Mouse (Mus musculus) heart, embryonic 16.5 days (tissue): ENCODE data around the gene Krtcap2. TPM values are rescaled to one million over a fixed set of nuclear protein-coding genes. Genes with fewer than 3 reads are reported as not detected.

Source experiments
- ATAC-seq: fragments of 200-750 bp; cut with Nextera tagmentation; replicated peaks from 2 replicates; pipeline ENCODE4 v1.8.0; 2017; ENCODE audit warnings: moderate number of reproducible peaks; ENCODE audit not compliant: insufficient read depth, low FRiP score; ENCODE audit errors: extremely low read depth
- H3K27ac ChIP-seq: fragments of 300-500 bp; sonication (generic); 2 replicates; pipeline ENCODE4 v1.5.1; 2014; ENCODE audit warnings: mild to moderate bottlenecking, low read length, control low read depth, moderate library complexity
- H3K27me3 ChIP-seq: fragments of 300-500 bp; sonication (generic); 2 replicates; pipeline ENCODE4 v1.6.1; 2014; ENCODE audit warnings: low read length, mixed read lengths; ENCODE audit not compliant: control insufficient read depth, insufficient read depth
- H3K36me3 ChIP-seq: fragments of 300-500 bp; sonication (generic); 2 replicates; pipeline ENCODE4 v1.6.1; 2014; ENCODE audit not compliant: control insufficient read depth, insufficient read depth
- H3K4me1 ChIP-seq: fragments of 300-500 bp; sonication (generic); 2 replicates; pipeline ENCODE4 v1.6.1; 2014; ENCODE audit warnings: low read length, mixed read lengths; ENCODE audit not compliant: control insufficient read depth, insufficient read depth
- H3K4me2 ChIP-seq: fragments of 300-500 bp; sonication (generic); 2 replicates; pipeline ENCODE4 v1.6.1; 2014; ENCODE audit warnings: low read depth, mild to moderate bottlenecking, control low read depth, low read length
- H3K4me3 ChIP-seq: fragments of 300-500 bp; sonication (generic); 2 replicates; pipeline ENCODE4 v1.5.1; 2014; ENCODE audit warnings: mild to moderate bottlenecking, control low read depth, low read length
- H3K9ac ChIP-seq: fragments of 300-500 bp; sonication (generic); 2 replicates; pipeline ENCODE4 v1.6.1; 2014; ENCODE audit warnings: low read length, control low read depth
- H3K9me3 ChIP-seq: fragments of 300-500 bp; sonication (generic); replicated peaks from 2 replicates; pipeline ENCODE4 v1.6.1; 2016; ENCODE audit warnings: low read length; ENCODE audit not compliant: control insufficient read depth
- WGBS: fragments of 180-500 bp; shearing (Covaris S2); extraction: QIAGEN DNeasy Blood & Tissue Kit; methylation state at CpG from one replicate; pipeline ENCODE4 v1.1.7; 2014; 5-methylcytosine and 5-hydroxymethylcytosine counted together
- polyA plus RNA-seq: library from polyadenylated mRNA; unstranded; fragments of >200 nt; fragmentation: Nextera tagmentation; extraction: Ambion mirVana; gene quantifications from 2 replicates; pipeline ENCODE4 v1.2.1, GENCODE M21; 2015

The Krtcap2 gene
- polyA plus RNA-seq, 1 experiment from 2014 or later = 234 TPM

GRCm38 (mm10) chr3:89238494-89238893 is 7.3 kb upstream of the Krtcap2 start:
- peaks cover 4% of the 10 kb centered on the region for H3K4me1 ChIP-seq
- H3K9me3 ChIP-seq = no peaks in the 10 kb centered on the region
- ATAC-seq = no peak
- H3K9ac ChIP-seq = no peak overlapping the region
- H3K4me2 ChIP-seq = no peak overlapping the region
- H3K27ac ChIP-seq = no peak overlapping the region
- H3K36me3 ChIP-seq = no peaks in the 10 kb centered on the region
- WGBS = 59% methylated on average over 12 of the region's 12 CpGs
- no peak overlapping the region for H3K4me3 ChIP-seq
- no peaks in the 10 kb centered on the region for H3K27me3 ChIP-seq

GRCm38 (mm10) chr3:89242331-89242895 is 3.4 kb upstream of the Krtcap2 start:
- H3K36me3 ChIP-seq = no peaks in the 10 kb centered on the region
- WGBS = 69% methylated on average over 9 of the region's 9 CpGs
- H3K4me2 ChIP-seq = no peak overlapping the region

GRCm38 (mm10) chr3:89243609-89244008 is 2.2 kb upstream of the Krtcap2 start:
- Histone ChIP-seq H3K27me3 (peaks cover 11% of the 10 kb centered on the region), H3K4me2 (peak overlapping the region; percentile 47; the same call in 1 of the 2 replicates), H3K4me1 (peaks cover 20% of the 10 kb centered on the region), H3K36me3 (peaks cover 5% of the 10 kb centered on the region; the same call in 1 of the 2 replicates), H3K9me3 (no peaks in the 10 kb centered on the region), H3K9ac (no peak overlapping the region), H3K27ac (no peak overlapping the region), H3K4me3 (0 out of 2 replicates have a peak overlapping the region, but pooled peaks have one; percentile 15)
- no peak; the same call in 1 of the 2 replicates for ATAC-seq
- 16% methylated on average over 14 of the region's 14 CpGs for WGBS

More at GRCm38 (mm10) chr3:89242331-89242895, 3.4 kb upstream of the Krtcap2 start:
- Histone ChIP-seq H3K9ac (no peak overlapping the region), H3K27me3 (peaks cover 11% of the 10 kb centered on the region), H3K4me1 (peaks cover 19% of the 10 kb centered on the region), H3K27ac (no peak overlapping the region), H3K4me3 (no peak overlapping the region), H3K9me3 (no peaks in the 10 kb centered on the region)
- no peak for ATAC-seq

GRCm38 (mm10) chr3:89244158-89244981 is 1.4 kb upstream of the Krtcap2 start:
- ATAC-seq = no peak
- Histone ChIP-seq H3K4me1 (peaks cover 20% of the 10 kb centered on the region), H3K9ac (no peak overlapping the region), H3K4me3 (peak overlapping the region; percentile 39), H3K27ac (no peak overlapping the region), H3K27me3 (peaks cover 11% of the 10 kb centered on the region), H3K4me2 (peak overlapping the region; percentile 84), H3K36me3 (peaks cover 5% of the 10 kb centered on the region; the same call in 1 of the 2 replicates), H3K9me3 (no peaks in the 10 kb centered on the region)
- 16% methylated on average over 25 of the region's 25 CpGs for WGBS

- no peak overlapping the region for H3K27ac ChIP-seq
- peaks cover 8% of the 10 kb centered on the region; the same call in 1 of the 2 replicates for H3K36me3 ChIP-seq
- H3K4me3 ChIP-seq = peak overlapping the region; percentile 39
- 0 out of 2 replicates have a peak overlapping the region, but pooled peaks have one; percentile 33 for H3K9ac ChIP-seq
- H3K4me2 ChIP-seq = peak overlapping the region; percentile 84
- no peaks in the 10 kb centered on the region for H3K9me3 ChIP-seq
- 1% methylated on average over 26 of the region's 26 CpGs for WGBS
- peaks cover 11% of the 10 kb centered on the region for H3K27me3 ChIP-seq
- no peak for ATAC-seq
- peaks cover 20% of the 10 kb centered on the region for H3K4me1 ChIP-seq
These were observed 631 bp upstream of the Krtcap2 start for GRCm38 (mm10) chr3:89244982-89245687.

GRCm38 (mm10) chr3:89246261-89247100 is 715 bp downstream of the Krtcap2 start, which contains the start of gene Trim46:
Trim46 (minus strand) TSS chr3:89246309.
- WGBS = under 1% methylated on average over 40 of the region's 42 CpGs
- Histone ChIP-seq H3K36me3 (peaks cover 8% of the 10 kb centered on the region; the same call in 1 of the 2 replicates), H3K27me3 (peaks cover 11% of the 10 kb centered on the region), H3K4me3 (peak within 1 kb of the TSS; percentile 87), H3K9me3 (no peaks in the 10 kb centered on the region), H3K9ac (peak within 1 kb of the TSS; percentile 83), H3K4me1 (peaks cover 32% of the 10 kb centered on the region), H3K27ac (peak within 1 kb of the TSS; percentile 72), H3K4me2 (peak within 1 kb of the TSS; percentile 84)
- peak; percentile 71 for ATAC-seq

- 83% methylated on average over 4 of the region's 4 CpGs for WGBS
- Histone ChIP-seq H3K4me3 (peak overlapping the region; percentile 87), H3K27ac (no peak overlapping the region), H3K9me3 (no peaks in the 10 kb centered on the region), H3K9ac (peak overlapping the region; percentile 83; the same call in 1 of the 2 replicates), H3K27me3 (peaks cover 11% of the 10 kb centered on the region), H3K36me3 (peaks cover 8% of the 10 kb centered on the region; the same call in 1 of the 2 replicates), H3K4me2 (peak overlapping the region; percentile 84), H3K4me1 (peaks cover 36% of the 10 kb centered on the region)
- ATAC-seq = no peak
These were observed 1.7 kb downstream of the Krtcap2 start for GRCm38 (mm10) chr3:89247466-89247865.

- 18% methylated on average over 7 of the region's 7 CpGs for WGBS
- Histone ChIP-seq H3K9ac (no peak overlapping the region), H3K27ac (peak overlapping the region; percentile 49; the same call in 1 of the 2 replicates), H3K36me3 (peaks cover 8% of the 10 kb centered on the region; the same call in 1 of the 2 replicates), H3K27me3 (no peaks in the 10 kb centered on the region), H3K4me1 (peaks cover 29% of the 10 kb centered on the region), H3K4me2 (no peak overlapping the region), H3K4me3 (no peak overlapping the region), H3K9me3 (no peaks in the 10 kb centered on the region)
- no peak for ATAC-seq
These were observed 4.8 kb downstream of the Krtcap2 start for GRCm38 (mm10) chr3:89250435-89251040.
